ENCODE assay signal across 12 mouse cellular contexts in genomic region chr15:85736506-85736905, GRCm38 (mm10). TPM values are rescaled to one million over a fixed set of nuclear protein-coding genes. Genes with fewer than 3 reads are reported as not detected.
DNase-seq lines count a peak whose midpoint lies in the region; ATAC-seq and TF ChIP-seq lines count a peak whose summit lies in the region.
"Had no signal": no experiment of that assay in that cellular context is flagged by ENCODE, and none has a peak within 500 bp of the region (broad histone marks: within the 10 kb centered on the region; RNA-seq: fewer than 3 reads in every experiment).

No protein-coding gene starts in this region.

- no peak for TF ChIP-seq CTCF in lung, embryonic 14.5 days (IDR thresholded peaks at IDR 0.05; ENCODE audit: low read depth)

- WGBS in heart, embryonic 13.5 days = 47% methylated on average over 10 of the region's 10 CpGs
- 45% methylated on average over 10 of the region's 10 CpGs for WGBS in lung, embryonic 14.5 days
- whole genome bisulfite sequencing in intestine, embryonic 14.5 days = 52% methylated on average over 10 of the region's 10 CpGs
- WGBS in liver, embryonic 16.5 days (ENCODE audit: insufficient replicate concordance) = 36% methylated on average over 10 of the region's 10 CpGs

- H3K9ac ChIP-seq in heart, embryonic 13.5 days = peak overlapping the region; percentile 85; the same call in 1 of the 2 replicates
- no peak overlapping the region for H3K9ac ChIP-seq in lung, embryonic 14.5 days
- no peak overlapping the region for H3K9ac ChIP-seq in intestine, embryonic 14.5 days (ENCODE audit: low read length)
- H3K9ac ChIP-seq in liver, embryonic 16.5 days (ENCODE audit: low read depth, low read length) = peak overlapping the region; percentile 47

- H3K4me1 ChIP-seq in heart, embryonic 13.5 days = peaks cover 14% of the 10 kb centered on the region
- no peaks in the 10 kb centered on the region for H3K4me1 ChIP-seq in lung, embryonic 14.5 days (ENCODE audit: insufficient read depth)
- H3K4me1 ChIP-seq in intestine, embryonic 14.5 days (replicated peaks; ENCODE audit: control insufficient read depth, insufficient read depth, low read length) = peaks cover 5% of the 10 kb centered on the region; the same call in 1 of the 2 replicates
- no peaks in the 10 kb centered on the region; the same call in 1 of the 2 replicates for H3K4me1 ChIP-seq in liver, embryonic 16.5 days (ENCODE audit: control insufficient read depth, low read depth, low read length)

- H3K4me3 ChIP-seq in heart, embryonic 13.5 days = peak overlapping the region; percentile 80
- H3K4me3 ChIP-seq in lung, embryonic 14.5 days (ENCODE audit: low read depth, low read length) = peak overlapping the region; percentile 70; the same call in 1 of the 2 replicates
- 0 out of 2 replicates have a peak overlapping the region, but pooled peaks have one; percentile 70 for H3K4me3 ChIP-seq in intestine, embryonic 14.5 days (ENCODE audit: low read depth, low read length)
- H3K4me3 ChIP-seq in liver, embryonic 16.5 days (ENCODE audit: low read depth, low read length) = peak overlapping the region; percentile 58

- H3K27me3 ChIP-seq in heart, embryonic 13.5 days (replicated peaks) = peaks cover 79% of the 10 kb centered on the region
- H3K27me3 ChIP-seq in lung, embryonic 14.5 days (ENCODE audit: insufficient read depth, low read length) = peaks cover 45% of the 10 kb centered on the region
- H3K27me3 ChIP-seq in intestine, embryonic 14.5 days (replicated peaks; ENCODE audit: control insufficient read depth, insufficient read depth, low read length) = peaks cover 53% of the 10 kb centered on the region
- H3K27me3 ChIP-seq in liver, embryonic 16.5 days (ENCODE audit: control insufficient read depth, insufficient read depth, low read depth, low read length) = peaks cover 35% of the 10 kb centered on the region

- no peak overlapping the region for H3K27ac ChIP-seq in heart, embryonic 13.5 days (replicated peaks)
- H3K27ac ChIP-seq in lung, embryonic 14.5 days (ENCODE audit: low read depth) = no peak overlapping the region
- H3K27ac ChIP-seq in intestine, embryonic 14.5 days (ENCODE audit: low read depth) = no peak overlapping the region
- H3K27ac ChIP-seq in liver, embryonic 16.5 days (ENCODE audit: low read length) = peak overlapping the region; percentile 74

- ATAC-seq in heart, embryonic 13.5 days (ENCODE audit: extremely low read depth, insufficient number of reproducible peaks, low FRiP score, low TSS enrichment) = no peak
- no peak for ATAC-seq in lung, embryonic 14.5 days (ENCODE audit: insufficient read depth)
- ATAC-seq in intestine, embryonic 14.5 days (replicated peaks; ENCODE audit: low FRiP score, low TSS enrichment, low read depth) = no peak
- ATAC-seq in liver, embryonic 16.5 days (ENCODE audit: low read depth) = no peak
- no peak for ATAC-seq in megakaryocyte progenitor cell, adult 5-6 weeks (replicated peaks; ENCODE audit: poor library complexity)

- no peaks in the 10 kb centered on the region for H3K9me3 ChIP-seq in heart, embryonic 13.5 days
- H3K9me3 ChIP-seq in lung, embryonic 14.5 days (ENCODE audit: low read depth, low read length) = no peaks in the 10 kb centered on the region
- no peaks in the 10 kb centered on the region for H3K9me3 ChIP-seq in intestine, embryonic 14.5 days (ENCODE audit: control insufficient read depth, low read length)
- no peaks in the 10 kb centered on the region for H3K9me3 ChIP-seq in liver, embryonic 16.5 days (replicated peaks; ENCODE audit: control insufficient read depth, low read length)

- H3K36me3 ChIP-seq in heart, embryonic 13.5 days = no peaks in the 10 kb centered on the region
- no peaks in the 10 kb centered on the region for H3K36me3 ChIP-seq in lung, embryonic 14.5 days (ENCODE audit: insufficient read depth)
- no peaks in the 10 kb centered on the region for H3K36me3 ChIP-seq in intestine, embryonic 14.5 days (ENCODE audit: control insufficient read depth, insufficient read depth, low read length)
- H3K36me3 ChIP-seq in liver, embryonic 16.5 days (ENCODE audit: control insufficient read depth, insufficient read depth) = no peaks in the 10 kb centered on the region

- H3K4me2 ChIP-seq in heart, embryonic 13.5 days = peak overlapping the region; percentile 92
- H3K4me2 ChIP-seq in lung, embryonic 14.5 days = peak overlapping the region; percentile 78
- peak overlapping the region; percentile 93; the same call in 1 of the 2 replicates for H3K4me2 ChIP-seq in intestine, embryonic 14.5 days (ENCODE audit: low read length)
- H3K4me2 ChIP-seq in liver, embryonic 16.5 days (ENCODE audit: low read depth, low read length) = peak overlapping the region; percentile 66

- no peak for DNase-seq in heart, adult 8-10 months (ENCODE audit: low spot score)
- no peak for DNase-seq in lung, embryonic 14.5 days
- no peak for DNase-seq in lung, postnatal 25 days (ENCODE audit: low spot score)
- no peak for DNase-seq in intestine, embryonic 14.5 days (ENCODE audit: low spot score)
- DNase-seq in right cerebral cortex, postnatal 14 days = no peak
- DNase-seq: cerebellum, postnatal 25 days; heart, postnatal 14 days; right cerebral cortex, postnatal 4 days had no signal

RNA-seq across cellular contexts. Expression of gene Ppara, which starts 1.7 kb away (rescaled TPM):
- polyA plus RNA-seq in heart, embryonic 13.5 days (2015; fragmentation: Nextera tagmentation; extraction: Ambion mirVana) = 5.9 and 6.6 TPM in 2 replicates
- total RNA-seq in heart, adult 8-10 months (2022) = 10 to 100 TPM; 50.2 to 79.0 (median 59.5) TPM
- polyA plus RNA-seq in lung, embryonic 14.5 days (2014; fragmentation: Nextera tagmentation; extraction: Ambion mirVana) = 2.7 and 3.3 TPM in 2 replicates
- 6.0 and 7.6 TPM in 2 replicates for polyA plus RNA-seq in intestine, embryonic 14.5 days (2014; fragmentation: Nextera tagmentation; extraction: Ambion mirVana)
- 41.8 and 51.3 TPM in 2 replicates for polyA plus RNA-seq in liver, embryonic 16.5 days (2015; fragmentation: Nextera tagmentation; extraction: Ambion mirVana)
- total RNA-seq in megakaryocyte progenitor cell, adult 5-6 weeks (2015) = not detected in 2 replicates
- not detected in 2 replicates for total RNA-seq in megakaryocyte progenitor cell, adult 5-6 weeks (2017)
- total RNA-seq: CH12.LX had no signal

Comparison
In these comparisons a context has a peak if more than half of its experiments do, and no peak if none do; other contexts are left out.
1. H3K9ac ChIP-seq: peak in heart, embryonic 13.5 days (single experiment) and liver, embryonic 16.5 days (single experiment); none in lung, embryonic 14.5 days (single experiment) and intestine, embryonic 14.5 days (single experiment).
2. Peak in every context shown above with its lines, with median percentiles within 50 percentile points of each other: H3K4me2 ChIP-seq and H3K4me3 ChIP-seq.